Mouse (Mus musculus) embryonic fibroblast, embryonic 13.5 days (primary cell): ENCODE data around the gene Calr3.

Experiments
- CTCF ChIP-seq: IDR thresholded peaks from 2 replicates; pipeline ENCODE4 v1.5.1; 2011; ENCODE audit warnings: mild to moderate bottlenecking, control low read depth, low read length, moderate library complexity, borderline replicate concordance; ENCODE audit not compliant: insufficient read depth
- POLR2A ChIP-seq: IDR thresholded peaks from 2 replicates; pipeline ENCODE4 v1.6.1; 2011; ENCODE audit warnings: low read depth, mild to moderate bottlenecking, control low read depth, low read length, moderate library complexity

GRCm38 (mm10) chr8:72493381-72493780 lies 49.7 kb upstream of the Calr3 start:
- TF ChIP-seq CTCF = no peak
- no peak for TF ChIP-seq POLR2A
